ENCODE assay signal across 27 mouse cellular contexts in the genomic region with DNA sequence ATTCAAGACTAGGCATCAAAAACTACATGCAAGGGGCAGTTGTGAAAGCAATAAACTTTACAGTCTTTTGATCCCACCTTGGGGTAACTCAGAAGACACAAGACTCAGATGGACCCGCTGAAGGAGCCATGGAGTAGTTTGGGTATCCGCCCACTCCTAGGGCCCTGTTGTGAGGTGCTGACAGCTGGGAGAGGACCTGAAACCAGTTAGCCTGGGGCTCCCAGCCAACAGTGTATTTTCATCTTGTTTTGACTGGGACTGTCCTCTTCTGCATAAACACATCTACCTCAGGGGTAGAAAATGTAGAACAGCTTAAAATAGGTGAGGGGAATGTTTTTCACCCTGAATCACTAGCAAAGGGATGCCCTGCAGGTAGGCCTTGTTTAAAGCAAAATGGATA. TPM values are rescaled to one million over a fixed set of nuclear protein-coding genes. Genes with fewer than 3 reads are reported as not detected.
DNase-seq lines count a peak whose midpoint lies in the region; ATAC-seq and TF ChIP-seq lines count a peak whose summit lies in the region.
"Had no signal": no experiment of that assay in that cellular context is flagged by ENCODE, and none has a peak within 500 bp of the region (broad histone marks: within the 10 kb centered on the region; RNA-seq: fewer than 3 reads in every experiment).

No protein-coding gene starts in this region.

- H3K9me3 ChIP-seq in hindbrain, embryonic 12.5 days (replicated peaks): no peaks in the 10 kb centered on the region
- H3K9me3 ChIP-seq: embryonic facial prominence, embryonic 10.5 days; embryonic facial prominence, embryonic 15.5 days; forebrain, embryonic 12.5 days; limb, embryonic 13.5 days; lung, embryonic 15.5 days had no signal

- peaks cover 19% of the 10 kb centered on the region for H3K36me3 ChIP-seq in heart, adult 2 months (ENCODE audit: control insufficient read depth, insufficient read depth, low read length)
- H3K36me3 ChIP-seq in hindbrain, embryonic 12.5 days: no peaks in the 10 kb centered on the region
- H3K36me3 ChIP-seq: embryonic facial prominence, embryonic 10.5 days; embryonic facial prominence, embryonic 15.5 days; forebrain, embryonic 12.5 days; limb, embryonic 13.5 days; lung, embryonic 15.5 days had no signal

- H3K4me1 ChIP-seq in heart, adult 2 months (ENCODE audit: control insufficient read depth, insufficient read depth, low read length): peaks cover 13% of the 10 kb centered on the region
- H3K4me1 ChIP-seq in hindbrain, embryonic 12.5 days: no peaks in the 10 kb centered on the region
- H3K4me1 ChIP-seq: embryonic facial prominence, embryonic 10.5 days; embryonic facial prominence, embryonic 15.5 days; forebrain, embryonic 12.5 days; limb, embryonic 13.5 days had no signal

- TF ChIP-seq CTCF in heart, adult 2 months (IDR thresholded peaks at IDR 0.05): no peak

- no peaks in the 10 kb centered on the region for H3K27me3 ChIP-seq in heart, adult 2 months (ENCODE audit: control insufficient read depth, insufficient read depth, low read length)
- H3K27me3 ChIP-seq in hindbrain, embryonic 12.5 days: peaks cover 50% of the 10 kb centered on the region

- WGBS in heart, adult 2 months: 68% methylated on average over 2 of the region's 2 CpGs
- 68% methylated on average over 2 of the region's 2 CpGs for WGBS in hindbrain, embryonic 12.5 days

- DNase-seq in heart, adult 2 months: no peak
- no peak for DNase-seq in heart, postnatal 25 days (ENCODE audit: low spot score)
- peak; percentile 17 for DNase-seq in NIH3T3 (ENCODE audit: low read depth)
- DNase-seq in gastrocnemius, postnatal 14 days: peak; percentile 22
- DNase-seq in heart, postnatal 10 days: peak; percentile 58 to 62
- no peak for DNase-seq in layer of hippocampus, adult 9-11 months
- DNase-seq: adrenal gland, adult 8-10 months; B cell, adult 2 months; cerebellum, adult 8-10 months; cerebellum, postnatal 25 days; forebrain, postnatal 0 days; kidney, adult 9 months; kidney, postnatal 14 days; right cerebral cortex, postnatal 25 days; thymus, adult 2 months; thymus, postnatal 4 days had no signal

- H3K4me3 ChIP-seq in heart, adult 2 months: no peak overlapping the region
- no peak overlapping the region for H3K4me3 ChIP-seq in hindbrain, embryonic 12.5 days
- H3K4me3 ChIP-seq: embryonic facial prominence, embryonic 10.5 days; embryonic facial prominence, embryonic 15.5 days; forebrain, embryonic 12.5 days; limb, embryonic 13.5 days; lung, embryonic 15.5 days had no signal

- peak overlapping the region; percentile 76 for H3K27ac ChIP-seq in heart, adult 2 months
- no peak overlapping the region for H3K27ac ChIP-seq in hindbrain, embryonic 12.5 days
- H3K27ac ChIP-seq: embryonic facial prominence, embryonic 10.5 days; embryonic facial prominence, embryonic 15.5 days; forebrain, embryonic 12.5 days; hindbrain, embryonic 14.5 days; limb, embryonic 13.5 days; lung, embryonic 15.5 days had no signal

- no peak overlapping the region for H3K9ac ChIP-seq in heart, adult 2 months (ENCODE audit: low read depth, low read length)
- no peak overlapping the region for H3K9ac ChIP-seq in hindbrain, embryonic 12.5 days
- H3K9ac ChIP-seq: embryonic facial prominence, embryonic 15.5 days; forebrain, embryonic 12.5 days; forebrain, postnatal 0 days; hindbrain, embryonic 14.5 days; limb, embryonic 13.5 days; lung, embryonic 15.5 days had no signal

- intact Hi-C loops in heart, adult 2 months (cut with DNase I): no loop called here
- intact Hi-C loops in heart, postnatal 25 days (cut with DNase I): no loop called here
- intact Hi-C loops in gastrocnemius, postnatal 14 days (cut with DNase I; ENCODE audit: low total_unique reads): no loop called here
- intact Hi-C loops in heart, postnatal 10 days (cut with DNase I): no loop called here

- H3K79me2 ChIP-seq in heart, adult 2 months (replicated peaks; ENCODE audit: control insufficient read depth, insufficient read depth, low read length): no peaks in the 10 kb centered on the region

- H3K4me2 ChIP-seq in hindbrain, embryonic 12.5 days (replicated peaks): no peak overlapping the region
- H3K4me2 ChIP-seq: embryonic facial prominence, embryonic 15.5 days; forebrain, embryonic 12.5 days; hindbrain, embryonic 14.5 days; limb, embryonic 13.5 days; liver, embryonic 11.5 days; lung, embryonic 15.5 days; midbrain, embryonic 11.5 days had no signal

- no peak for ATAC-seq in hindbrain, embryonic 12.5 days (ENCODE audit: low FRiP score)
- ATAC-seq: forebrain, postnatal 0 days; intestine, postnatal 0 days; midbrain, embryonic 16.5 days had no signal

- no peak for TF ChIP-seq EP300 in heart, adult 2 months (IDR thresholded peaks at IDR 0.05; ENCODE audit: insufficient read depth, low read depth, low read length)

- no peak for TF ChIP-seq POLR2A in heart, adult 2 months (IDR thresholded peaks at IDR 0.05; ENCODE audit: insufficient read depth, low read depth, low read length)

RNA-seq across cellular contexts. Expression of a gene that starts 44.5 kb away (rescaled TPM):
- 100 to 1,000 TPM; 140 to 205 TPM for total RNA-seq in heart, adult 2 months (2021)
- polyA plus RNA-seq in heart, adult 2 months (2012; rRNA removed): 108 and 133 TPM in 2 replicates
- 100 to 1,000 TPM; 130 to 184 TPM for total RNA-seq in heart, postnatal 25 days (2021)
- 100 to 1,000 TPM; 119 to 244 TPM for total RNA-seq in gastrocnemius, postnatal 14 days (2021)
- 100 to 1,000 TPM; 138 to 195 TPM for total RNA-seq in heart, postnatal 10 days (2021)
- polyA plus RNA-seq in hindbrain, embryonic 12.5 days (2016; fragmentation: Nextera tagmentation; extraction: Ambion mirVana): 119 and 126 TPM in 2 replicates

Comparison
In these comparisons a context has a peak if more than half of its experiments do, and no peak if none do; other contexts are left out.
1. DNase-seq: peak in NIH3T3 (single experiment), gastrocnemius, postnatal 14 days (single experiment) and heart, postnatal 10 days (2 of 2); none in heart, adult 2 months (0 of 2), heart, postnatal 25 days (single experiment) and layer of hippocampus, adult 9-11 months (single experiment).